Mouse (Mus musculus): ENCODE data around the gene Ctcf. TPM values are rescaled to one million over a fixed set of nuclear protein-coding genes. Genes with fewer than 3 reads are reported as not detected.

The Ctcf gene
- polyA plus RNA-seq, 1 experiment from 2014 or later = 75.8 TPM

DNA sequence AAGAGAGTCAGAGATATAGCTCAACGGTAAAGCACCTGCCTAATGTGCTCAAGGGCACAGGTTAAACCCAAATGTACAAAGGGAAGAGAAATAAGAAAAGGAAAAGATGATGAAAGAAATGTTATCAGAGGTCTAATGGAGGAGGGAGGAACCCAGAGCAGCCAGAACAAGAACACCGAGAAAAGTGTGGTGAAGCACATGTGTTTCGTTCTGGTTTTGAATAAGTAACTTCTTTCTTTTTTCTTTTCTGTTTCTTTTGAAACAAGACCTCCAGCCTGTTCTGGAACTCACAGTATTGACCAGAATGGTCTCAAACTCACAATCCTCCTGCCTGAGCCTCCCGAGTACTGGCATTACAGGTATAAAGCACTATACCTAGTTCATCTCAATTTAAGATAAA is 7.0 kb upstream of the Ctcf start:
- Histone ChIP-seq H3K4me1 (replicated peaks) (peaks cover 5% of the 10 kb centered on the region; the same call in 1 of the 2 replicates), H3K9ac (no peak overlapping the region), H3K4me2 (no peak overlapping the region), H3K27me3 (no peaks in the 10 kb centered on the region), H3K27ac (no peak overlapping the region), H3K9me3 (replicated peaks) (no peaks in the 10 kb centered on the region), H3K36me3 (no peaks in the 10 kb centered on the region), H3K4me3 (replicated peaks) (no peak overlapping the region)
- DNase-seq (no peak), ATAC-seq (ENCODE audit: low read depth) (no peak)
- 72% methylated on average over 4 of the region's 4 CpGs for WGBS (ENCODE audit: insufficient replicate concordance)

DNA sequence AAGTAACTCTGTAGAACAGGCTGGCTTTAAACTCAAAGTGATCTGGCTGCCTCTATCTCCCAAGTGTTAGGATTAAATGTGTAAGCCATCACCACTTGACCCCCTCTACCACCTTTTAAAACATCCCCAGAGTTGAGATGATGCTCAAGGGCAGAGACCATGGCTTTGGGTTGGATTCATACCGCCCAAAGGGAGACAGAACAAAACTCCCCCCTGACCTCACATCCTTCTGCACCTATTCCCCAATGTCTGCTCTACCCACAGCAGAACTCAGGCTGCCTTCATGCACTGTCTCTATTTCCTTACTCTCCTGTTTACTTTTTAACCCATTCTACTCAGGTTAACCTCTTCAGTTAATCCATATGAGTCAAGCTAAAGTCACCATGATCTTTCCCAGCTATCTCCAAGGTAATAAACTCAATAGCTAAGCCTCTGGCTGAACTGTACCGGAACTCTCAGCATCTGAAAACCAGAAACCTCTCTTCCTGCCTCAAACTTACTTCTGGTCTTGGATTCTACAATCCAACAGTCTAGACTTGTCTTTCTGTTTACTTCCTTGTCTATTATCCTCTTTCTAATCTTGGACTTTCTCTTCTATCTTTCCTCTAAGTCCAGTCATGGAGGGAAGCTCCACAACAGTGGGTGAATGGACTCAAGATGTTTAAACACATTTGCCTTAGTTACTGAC is 1.5 kb upstream of the Ctcf start:
- no peaks in the 10 kb centered on the region for H3K9me3 ChIP-seq (replicated peaks)
- WGBS (ENCODE audit: insufficient replicate concordance) = 78% methylated on average over 2 of the region's 2 CpGs
- no peak overlapping the region for H3K27ac ChIP-seq
- DNase-seq = no peak
- H3K36me3 ChIP-seq = peaks cover 7% of the 10 kb centered on the region; the same call in 1 of the 2 replicates
- H3K9ac ChIP-seq = peak overlapping the region; percentile 99
- H3K27me3 ChIP-seq = no peaks in the 10 kb centered on the region
- peak overlapping the region; percentile 97 for H3K4me3 ChIP-seq (replicated peaks)
- ATAC-seq (ENCODE audit: low read depth) = no peak
- peaks cover 39% of the 10 kb centered on the region for H3K4me1 ChIP-seq (replicated peaks)
- peak overlapping the region; percentile 99 for H3K4me2 ChIP-seq

DNA sequence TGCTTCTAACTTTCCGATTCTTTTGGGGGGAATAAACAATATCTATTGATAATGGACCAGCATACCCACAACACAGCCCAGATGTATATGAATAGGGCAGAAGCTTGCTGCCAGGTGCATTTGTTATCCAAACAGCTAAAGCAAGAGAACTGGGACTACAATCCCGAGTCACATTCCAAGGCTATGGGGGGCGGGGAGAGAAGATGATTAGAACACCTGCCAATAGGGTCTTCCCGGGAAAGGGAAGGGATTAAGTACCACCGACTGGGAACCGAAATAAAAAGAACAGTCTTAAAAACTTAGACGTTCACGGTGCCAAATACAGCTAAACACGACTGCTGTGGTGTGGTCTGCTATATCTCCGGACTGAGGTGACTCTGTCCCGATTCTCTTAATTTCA is 887 bp upstream of the Ctcf start:
- DNase-seq = no peak

DNA sequence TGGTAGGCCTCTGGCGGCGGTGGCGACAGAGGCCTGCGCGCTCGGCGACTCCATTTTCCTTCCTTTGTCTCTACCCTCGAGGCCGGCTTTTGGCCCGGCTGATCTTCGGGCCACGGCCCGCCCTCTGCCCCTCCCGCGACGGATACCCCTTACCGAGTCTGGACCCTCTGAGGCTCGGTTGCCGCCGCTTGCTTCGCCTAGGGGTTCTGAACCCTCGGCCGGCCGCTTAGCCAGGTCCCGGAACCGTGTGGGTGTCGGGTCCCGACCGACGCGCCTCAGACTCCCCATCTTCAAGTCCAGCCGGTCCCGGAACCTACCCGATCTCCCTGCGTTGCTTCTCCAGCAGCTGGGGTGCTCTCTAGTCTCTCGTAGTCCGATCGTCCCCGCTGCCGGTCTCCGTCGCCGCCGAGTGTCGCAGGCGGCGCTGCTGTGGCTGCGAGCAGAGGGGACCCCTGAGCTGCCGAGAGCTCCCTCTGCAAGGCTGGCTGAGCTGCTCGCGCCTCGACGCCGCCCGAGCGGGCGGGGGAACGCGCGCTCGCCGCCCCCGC is 669 bp downstream of the Ctcf start, which contains the start of gene Agrp:
Agrp (minus strand) TSS at position 431 of the 548 bp plus-strand sequence.
- WGBS (ENCODE audit: insufficient replicate concordance) = under 1% methylated on average over 63 of the region's 63 CpGs
- ATAC-seq (ENCODE audit: low read depth) = peak; percentile 44
- Histone ChIP-seq H3K36me3 (peaks cover 7% of the 10 kb centered on the region; the same call in 1 of the 2 replicates), H3K9me3 (replicated peaks) (no peaks in the 10 kb centered on the region), H3K4me2 (peak within 1 kb of the TSS; percentile 99), H3K27me3 (no peaks in the 10 kb centered on the region), H3K4me1 (replicated peaks) (peaks cover 49% of the 10 kb centered on the region), H3K9ac (peak within 1 kb of the TSS; percentile 99), H3K4me3 (replicated peaks) (peak within 1 kb of the TSS; percentile 97), H3K27ac (peak within 1 kb of the TSS; percentile 100)
- no peak for DNase-seq

More for the DNA sequence above, 887 bp upstream of the Ctcf start:
- H3K27me3 ChIP-seq = no peaks in the 10 kb centered on the region
- peak overlapping the region; percentile 99 for H3K9ac ChIP-seq
- peak overlapping the region; percentile 97 for H3K4me3 ChIP-seq (replicated peaks)
- no peak for ATAC-seq (ENCODE audit: low read depth)
- no peaks in the 10 kb centered on the region for H3K9me3 ChIP-seq (replicated peaks)
- peak overlapping the region; percentile 99 for H3K4me2 ChIP-seq
- peaks cover 7% of the 10 kb centered on the region; the same call in 1 of the 2 replicates for H3K36me3 ChIP-seq
- WGBS (ENCODE audit: insufficient replicate concordance) = 6% methylated on average over 11 of the region's 11 CpGs
- H3K4me1 ChIP-seq (replicated peaks) = peaks cover 43% of the 10 kb centered on the region
- peak overlapping the region; percentile 100 for H3K27ac ChIP-seq

DNA sequence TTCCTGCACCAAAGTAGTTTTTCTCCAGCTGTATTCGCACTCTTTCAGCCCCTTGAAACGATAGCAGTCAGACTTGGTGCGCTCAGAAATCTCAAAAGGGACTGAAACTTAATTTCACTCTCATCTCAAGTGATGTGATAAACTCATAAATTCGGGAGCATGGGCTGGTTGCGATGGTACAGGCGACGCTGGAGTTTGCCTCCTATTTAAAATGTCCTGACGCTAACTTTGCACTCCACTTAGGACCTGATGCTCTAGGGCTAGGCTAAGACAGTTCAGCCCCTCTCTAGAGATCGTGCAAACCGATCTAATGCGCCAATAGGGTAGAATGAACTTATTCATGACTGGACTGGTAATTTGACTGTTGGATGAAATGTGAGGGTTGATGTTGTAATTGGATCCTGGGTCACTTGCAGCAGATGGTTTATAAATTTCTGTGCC is 1.3 kb downstream of the Ctcf start:
- H3K36me3 ChIP-seq = peaks cover 7% of the 10 kb centered on the region; the same call in 1 of the 2 replicates
- no peaks in the 10 kb centered on the region for H3K9me3 ChIP-seq (replicated peaks)
- H3K4me2 ChIP-seq = peak overlapping the region; percentile 99
- WGBS (ENCODE audit: insufficient replicate concordance) = under 1% methylated on average over 11 of the region's 11 CpGs
- peaks cover 55% of the 10 kb centered on the region for H3K4me1 ChIP-seq (replicated peaks)
- DNase-seq (no peak), ATAC-seq (ENCODE audit: low read depth) (peak; percentile 30)
- peak overlapping the region; percentile 100 for H3K27ac ChIP-seq
- H3K27me3 ChIP-seq = no peaks in the 10 kb centered on the region
- peak overlapping the region; percentile 99 for H3K9ac ChIP-seq
- H3K4me3 ChIP-seq (replicated peaks) = peak overlapping the region; percentile 97

DNA sequence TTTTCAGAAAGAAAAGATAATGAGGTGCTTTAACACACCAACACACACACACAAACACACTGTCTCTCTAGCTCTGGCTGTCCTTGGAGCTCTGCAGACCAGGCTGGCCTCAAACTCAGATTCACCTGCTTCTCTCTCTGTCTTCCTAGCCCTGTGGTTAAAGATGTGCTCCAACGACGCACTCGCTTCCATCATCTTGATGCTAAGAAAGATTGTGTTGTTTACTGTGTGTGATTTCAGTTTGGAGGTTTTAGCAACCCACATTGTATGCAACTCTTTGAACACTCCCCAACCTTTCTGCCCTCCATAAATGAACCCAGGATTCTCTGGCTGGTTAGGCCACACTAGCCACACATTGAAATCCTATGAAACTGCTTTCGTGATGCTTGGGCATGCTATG is 2.1 kb downstream of the Ctcf start:
- H3K9me3 ChIP-seq (replicated peaks) = no peaks in the 10 kb centered on the region
- peak overlapping the region; percentile 100; the same call in 1 of the 2 replicates for H3K27ac ChIP-seq
- peaks cover 56% of the 10 kb centered on the region for H3K4me1 ChIP-seq (replicated peaks)
- DNase-seq = no peak
- H3K4me2 ChIP-seq = peak overlapping the region; percentile 99
- H3K36me3 ChIP-seq = peaks cover 9% of the 10 kb centered on the region
- no peaks in the 10 kb centered on the region for H3K27me3 ChIP-seq
- WGBS (ENCODE audit: insufficient replicate concordance) = 77% methylated on average over 4 of the region's 4 CpGs
- H3K4me3 ChIP-seq (replicated peaks) = peak overlapping the region; percentile 97
- ATAC-seq (ENCODE audit: low read depth) = no peak
- peak overlapping the region; percentile 99 for H3K9ac ChIP-seq

DNA sequence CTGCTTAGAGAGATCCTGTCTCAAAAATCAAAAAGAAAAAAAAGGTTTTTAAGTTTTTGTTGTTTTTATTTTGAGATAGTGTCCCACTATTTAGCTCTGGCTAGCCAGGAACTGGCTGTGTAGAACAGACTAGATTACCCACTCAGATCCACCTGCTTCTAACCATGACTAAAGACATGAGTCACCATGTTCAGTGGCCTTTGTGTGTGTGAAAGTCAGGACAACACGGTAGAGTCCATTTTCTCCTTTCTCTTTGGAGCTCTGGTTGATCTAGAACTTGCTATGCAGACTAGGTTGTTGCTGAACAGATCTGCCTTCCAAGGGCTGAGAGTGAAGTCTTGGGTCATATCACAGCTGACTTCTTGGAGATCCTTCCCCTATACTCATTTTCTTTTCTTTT is 3.5 kb downstream of the Ctcf start:
- Histone ChIP-seq H3K4me1 (replicated peaks) (peaks cover 47% of the 10 kb centered on the region), H3K4me2 (no peak overlapping the region), H3K36me3 (peaks cover 18% of the 10 kb centered on the region), H3K27me3 (no peaks in the 10 kb centered on the region), H3K9ac (no peak overlapping the region), H3K9me3 (replicated peaks) (no peaks in the 10 kb centered on the region), H3K27ac (no peak overlapping the region), H3K4me3 (replicated peaks) (no peak overlapping the region)
- ATAC-seq (ENCODE audit: low read depth) (no peak), DNase-seq (no peak)
- WGBS (ENCODE audit: insufficient replicate concordance) = 55% methylated on average over 1 of the region's 1 CpGs

DNA sequence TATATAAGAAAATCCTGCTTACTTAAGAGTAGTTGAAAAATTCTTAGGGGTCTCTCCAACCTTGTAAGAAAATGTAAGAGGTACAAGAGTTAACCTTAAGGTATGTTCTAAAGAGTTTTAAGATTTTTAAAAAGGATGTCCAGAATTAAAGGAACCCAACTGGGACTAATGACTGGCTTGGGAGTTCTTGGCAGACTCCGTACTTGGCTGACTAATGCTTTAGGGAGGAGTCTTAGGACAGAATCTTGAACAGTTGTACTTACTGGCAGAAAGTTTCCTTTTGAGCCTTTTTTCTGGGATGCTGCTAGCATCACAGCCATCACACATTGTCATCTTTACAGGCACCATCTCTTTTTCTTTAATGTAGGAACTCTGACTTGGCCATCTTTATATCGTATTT is 4.1 kb downstream of the Ctcf start:
- DNase-seq (no peak), ATAC-seq (ENCODE audit: low read depth) (no peak)
- Histone ChIP-seq H3K9me3 (replicated peaks) (no peaks in the 10 kb centered on the region), H3K9ac (no peak overlapping the region), H3K27me3 (no peaks in the 10 kb centered on the region), H3K27ac (no peak overlapping the region), H3K4me1 (replicated peaks) (peaks cover 40% of the 10 kb centered on the region), H3K4me2 (no peak overlapping the region), H3K36me3 (peaks cover 25% of the 10 kb centered on the region), H3K4me3 (replicated peaks) (no peak overlapping the region)
- WGBS (ENCODE audit: insufficient replicate concordance) = 86% methylated on average over 2 of the region's 2 CpGs

DNA sequence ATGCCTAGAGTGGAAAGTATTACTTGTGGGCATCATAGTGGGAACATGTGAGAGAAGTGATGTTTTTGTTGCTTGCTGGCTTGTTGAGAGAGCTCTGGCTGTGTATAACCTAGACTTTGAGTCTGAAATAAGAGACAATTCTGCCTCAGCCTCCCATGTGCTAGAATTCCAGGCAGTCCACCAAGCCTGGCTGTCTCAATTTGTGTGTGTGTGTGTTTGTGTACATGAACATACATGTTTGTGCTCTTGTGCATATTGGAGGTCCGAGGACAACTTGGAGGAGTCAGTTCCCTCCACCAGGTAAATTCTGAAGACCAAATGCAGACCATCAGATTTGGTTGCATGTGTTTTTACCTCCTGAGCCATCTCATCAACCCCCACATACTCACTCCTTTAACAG is 8.8 kb downstream of the Ctcf start:
- Histone ChIP-seq H3K4me3 (replicated peaks) (no peak overlapping the region), H3K36me3 (peaks cover 44% of the 10 kb centered on the region), H3K9me3 (replicated peaks) (no peaks in the 10 kb centered on the region), H3K4me2 (no peak overlapping the region), H3K4me1 (replicated peaks) (peaks cover 14% of the 10 kb centered on the region), H3K9ac (no peak overlapping the region), H3K27ac (no peak overlapping the region), H3K27me3 (no peaks in the 10 kb centered on the region)
- no peak for DNase-seq
- no peak for ATAC-seq (ENCODE audit: low read depth)
- WGBS (ENCODE audit: insufficient replicate concordance) = 76% methylated on average over 1 of the region's 1 CpGs

DNA sequence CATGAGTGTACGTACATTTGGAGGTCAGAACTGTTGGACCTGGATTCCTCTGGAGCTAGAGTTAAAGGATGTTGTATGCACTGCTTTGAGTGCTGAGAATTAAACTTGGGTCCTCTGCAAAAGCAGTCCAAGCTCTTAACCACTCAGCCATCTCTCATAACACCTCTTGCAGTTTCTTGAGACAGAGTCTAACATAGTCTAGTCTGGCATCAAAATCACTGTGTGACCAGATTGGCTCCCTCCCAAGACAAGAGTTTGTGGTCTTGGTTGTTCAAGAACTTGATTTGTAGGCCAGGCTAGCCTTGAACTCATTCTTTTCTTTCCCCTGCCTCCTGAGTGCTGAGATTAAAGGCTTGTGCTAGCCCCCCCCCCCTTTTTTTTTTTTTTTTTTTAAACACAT is 12.6 kb downstream of the Ctcf start:
- 91% methylated on average over 1 of the region's 1 CpGs for WGBS (ENCODE audit: insufficient replicate concordance)
- no peak overlapping the region for H3K9ac ChIP-seq
- no peak overlapping the region for H3K4me2 ChIP-seq
- H3K27me3 ChIP-seq = no peaks in the 10 kb centered on the region
- H3K27ac ChIP-seq = no peak overlapping the region
- H3K9me3 ChIP-seq (replicated peaks) = no peaks in the 10 kb centered on the region
- H3K4me3 ChIP-seq (replicated peaks) = no peak overlapping the region
- ATAC-seq (ENCODE audit: low read depth) (no peak), DNase-seq (no peak)
- H3K4me1 ChIP-seq (replicated peaks) = no peaks in the 10 kb centered on the region; the same call in 1 of the 2 replicates
- H3K36me3 ChIP-seq = peaks cover 58% of the 10 kb centered on the region

DNA sequence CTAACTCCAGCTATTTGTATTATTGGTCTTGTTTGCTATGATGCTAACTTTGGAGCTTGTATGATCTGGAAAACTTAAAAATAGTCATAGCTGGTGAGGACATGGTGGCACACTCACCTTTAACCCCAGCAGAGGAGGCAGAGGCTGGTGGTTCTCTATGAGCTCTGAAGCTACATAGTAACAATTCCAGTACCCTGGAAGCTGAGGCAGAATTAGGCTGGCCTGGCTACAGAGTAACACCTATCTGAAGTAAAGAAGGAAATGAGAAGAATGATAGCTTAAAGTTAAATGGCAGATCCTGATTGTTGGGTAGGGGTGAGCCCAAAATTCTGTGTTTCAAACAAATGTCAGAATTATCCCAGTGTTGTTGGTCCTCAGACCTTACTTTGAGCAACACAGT is 21.3 kb downstream of the Ctcf start:
- no peak overlapping the region for H3K9ac ChIP-seq
- no peaks in the 10 kb centered on the region for H3K4me1 ChIP-seq (replicated peaks)
- ATAC-seq (ENCODE audit: low read depth) (no peak), DNase-seq (no peak)
- H3K27ac ChIP-seq = no peak overlapping the region
- no peaks in the 10 kb centered on the region for H3K27me3 ChIP-seq
- H3K9me3 ChIP-seq (replicated peaks) = no peaks in the 10 kb centered on the region
- peaks cover 27% of the 10 kb centered on the region for H3K36me3 ChIP-seq
- H3K4me2 ChIP-seq = no peak overlapping the region
- no peak overlapping the region for H3K4me3 ChIP-seq (replicated peaks)

DNA sequence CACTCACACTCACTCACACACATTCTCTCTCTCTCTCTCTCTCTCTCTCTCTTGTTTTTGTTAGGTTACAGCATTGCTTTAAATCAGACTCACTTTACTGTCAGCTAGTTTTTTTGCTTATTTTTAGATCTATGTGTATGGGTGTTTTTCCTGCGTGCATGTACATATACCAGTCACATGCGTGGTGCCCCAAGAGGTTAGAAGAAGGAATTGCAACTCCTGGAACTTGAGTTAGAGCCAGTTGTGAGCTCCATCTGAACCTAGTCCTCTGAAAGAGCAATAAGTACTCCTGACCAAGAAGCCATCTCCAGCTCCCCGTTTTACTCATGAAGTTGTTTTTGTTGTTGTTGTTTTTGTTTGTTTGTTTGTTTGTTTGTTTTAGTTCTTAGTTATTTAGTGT is 24.8 kb downstream of the Ctcf start:
- ATAC-seq (ENCODE audit: low read depth) = no peak
- 60% methylated on average over 3 of the region's 3 CpGs for WGBS (ENCODE audit: insufficient replicate concordance)
- peaks cover 42% of the 10 kb centered on the region for H3K36me3 ChIP-seq

More for the DNA sequence above, 24.8 kb downstream of the Ctcf start:
- no peak for DNase-seq
- Histone ChIP-seq H3K4me1 (replicated peaks) (no peaks in the 10 kb centered on the region), H3K9ac (no peak overlapping the region), H3K9me3 (replicated peaks) (no peaks in the 10 kb centered on the region), H3K27ac (no peak overlapping the region), H3K27me3 (no peaks in the 10 kb centered on the region), H3K4me3 (replicated peaks) (no peak overlapping the region), H3K4me2 (no peak overlapping the region)

Data from liver, embryonic 13.5 days (tissue).